Mouse (Mus musculus): ENCODE results near the gene Dock6. TPM values are rescaled to one million over a fixed set of nuclear protein-coding genes. Genes with fewer than 3 reads are reported as not detected.

The Dock6 gene
- total RNA-seq, 1 experiment from 2014 or later, result 1.8 TPM

DNA sequence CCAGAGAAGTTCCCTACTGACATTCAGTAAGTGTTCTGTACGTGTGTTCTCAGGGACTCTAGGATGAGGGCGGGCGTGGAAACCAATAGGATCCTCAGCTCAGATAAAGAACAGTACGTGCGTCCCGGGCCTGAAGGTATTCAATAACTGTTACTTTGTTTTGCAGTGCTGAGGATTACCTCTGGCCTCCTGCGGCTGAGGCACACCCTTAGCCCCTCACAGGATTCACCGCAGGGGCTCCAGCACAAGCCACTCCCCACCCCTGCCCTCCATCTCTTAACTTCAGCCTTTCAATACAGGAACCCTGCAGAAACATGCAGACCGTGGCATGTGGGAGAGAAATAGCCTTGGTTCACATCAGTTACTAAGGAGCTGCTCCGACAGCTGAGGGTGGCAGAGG lies 4.5 kb downstream of the Dock6 start:
- no peak for ATAC-seq (replicated peaks; ENCODE audit: low read depth, poor library complexity, severe bottlenecking)

DNA sequence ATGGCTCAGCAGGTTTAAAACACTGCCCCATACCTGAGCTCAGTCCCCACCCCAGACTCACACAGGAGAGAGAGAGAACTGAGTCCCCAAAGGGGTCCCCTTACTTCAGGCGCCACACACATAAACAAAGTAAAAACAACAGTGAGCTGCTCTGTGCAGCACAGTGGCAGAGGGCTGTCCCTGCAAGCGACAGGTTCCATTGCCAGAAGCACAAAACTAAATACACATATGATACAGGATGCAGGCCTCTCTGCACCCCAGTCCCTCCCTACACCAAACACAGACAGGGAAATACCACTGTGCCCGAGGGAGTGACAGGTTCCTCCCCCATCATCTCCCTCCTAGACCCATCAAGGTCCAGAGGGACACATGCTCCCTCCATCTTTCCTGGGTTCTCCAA lies 5.0 kb downstream of the Dock6 start:
- ATAC-seq (replicated peaks; ENCODE audit: low read depth, poor library complexity, severe bottlenecking), result no peak

DNA sequence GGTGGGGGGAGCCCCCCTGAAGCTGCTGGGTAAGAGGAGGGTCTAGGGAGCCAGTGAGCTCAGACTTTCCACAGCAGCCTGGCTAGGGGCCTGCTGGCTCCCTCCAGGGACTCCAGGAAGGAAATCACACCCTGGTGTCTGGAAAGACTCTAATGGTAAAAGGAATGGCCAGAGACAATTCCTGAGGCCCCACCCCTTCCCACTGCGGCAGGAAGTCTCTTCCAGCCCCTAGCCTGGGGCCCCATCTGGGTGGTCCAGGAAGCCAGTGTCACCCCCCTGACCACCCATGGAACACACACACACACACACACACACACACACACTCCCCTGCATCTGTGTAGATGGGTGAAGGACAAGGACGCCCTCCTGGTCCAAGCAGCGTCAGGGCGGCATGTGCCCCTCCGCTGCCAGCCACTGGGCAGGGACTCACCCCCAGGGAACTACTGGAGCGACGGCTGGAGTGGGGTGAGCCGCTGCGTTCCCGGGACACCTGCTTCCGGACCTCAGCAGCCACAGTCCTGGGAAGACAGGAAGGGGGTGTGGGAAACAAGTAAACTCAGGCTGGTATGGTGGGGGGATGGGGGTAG lies 5.6 kb downstream of the Dock6 start:
- no peak for ATAC-seq (replicated peaks; ENCODE audit: low read depth, poor library complexity, severe bottlenecking)

DNA sequence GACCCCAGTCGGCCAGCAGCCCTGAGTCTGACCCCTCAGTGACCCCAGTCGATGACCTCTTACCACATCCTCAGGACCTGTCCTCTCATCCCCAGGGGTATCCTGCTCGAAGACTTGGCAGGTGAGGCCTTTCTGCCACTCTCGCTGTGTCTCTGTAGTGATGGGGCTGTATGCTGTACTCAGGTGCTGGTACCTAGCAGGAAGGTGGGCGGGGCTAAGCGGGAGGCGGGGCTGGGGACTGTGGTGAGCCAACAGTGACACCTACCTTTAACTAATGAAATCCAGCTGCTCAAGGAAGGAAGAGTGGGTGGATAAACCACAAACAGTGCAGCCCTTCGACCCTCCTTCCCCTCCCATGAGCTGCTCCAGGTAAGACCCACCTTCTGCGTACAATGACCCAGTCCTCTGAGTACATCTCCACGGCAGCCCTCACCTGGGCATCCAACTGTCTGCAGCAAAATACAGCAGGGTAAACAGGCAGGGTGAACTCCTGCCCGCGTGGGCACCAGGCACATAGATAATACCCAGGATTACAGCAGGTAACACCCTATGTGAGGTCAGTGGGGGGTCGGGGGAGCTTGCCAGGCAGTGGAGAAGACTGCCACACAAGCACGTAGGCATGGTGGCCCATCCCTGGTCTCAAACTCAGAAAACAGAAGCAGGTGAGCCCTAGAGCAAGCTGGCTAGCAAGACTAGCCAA lies 6.9 kb downstream of the Dock6 start:
- no peak for ATAC-seq (replicated peaks; ENCODE audit: low read depth, poor library complexity, severe bottlenecking)

DNA sequence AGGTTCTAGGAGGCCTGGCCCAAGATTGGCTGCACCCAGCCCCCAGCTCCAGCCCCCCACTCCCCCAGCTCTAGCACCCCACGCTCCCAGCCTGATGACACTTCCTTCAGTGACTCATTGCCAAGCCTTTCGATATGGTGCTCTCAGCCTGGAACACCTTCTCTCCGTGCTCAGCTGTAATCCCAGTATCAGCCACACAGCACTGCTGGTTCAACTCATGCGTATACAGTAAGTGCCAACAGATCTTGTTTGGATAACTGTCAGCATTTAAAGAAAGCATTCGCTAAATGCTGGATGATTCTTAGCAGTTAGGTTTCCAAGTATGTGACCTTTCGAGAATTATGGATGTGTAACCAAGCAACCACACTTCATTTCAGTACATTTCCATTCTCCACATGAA lies 9.3 kb downstream of the Dock6 start:
- ATAC-seq (replicated peaks; ENCODE audit: low read depth, poor library complexity, severe bottlenecking), result no peak

DNA sequence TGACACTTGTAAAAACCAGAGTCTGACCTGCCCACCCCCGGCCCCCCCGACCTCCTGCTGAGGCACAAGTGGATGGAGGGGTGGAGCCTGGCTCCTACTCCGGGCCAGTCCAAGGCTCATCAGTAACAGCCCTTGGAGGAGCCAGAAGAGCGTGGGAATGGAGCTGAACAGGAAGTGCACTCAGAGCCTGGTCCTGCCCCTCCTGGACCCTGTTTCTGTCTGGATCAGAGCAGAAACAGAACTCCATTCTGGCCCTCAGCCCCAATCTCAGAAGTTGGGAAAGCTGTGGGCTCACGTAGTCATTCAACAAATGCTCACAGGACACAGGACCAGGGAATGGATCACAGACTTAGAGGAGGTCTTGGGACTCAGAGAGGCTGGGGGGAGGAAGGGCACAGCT lies 10.0 kb downstream of the Dock6 start:
- no peak for ATAC-seq (replicated peaks; ENCODE audit: low read depth, poor library complexity, severe bottlenecking)

GRCm38 (mm10) chr9:21841340-21841739 lies 11.1 kb downstream of the Dock6 start:
- no peak for ATAC-seq (replicated peaks; ENCODE audit: low read depth, poor library complexity, severe bottlenecking)

- peak; percentile 80 for ATAC-seq (replicated peaks; ENCODE audit: low read depth, poor library complexity, severe bottlenecking)
These were observed 12.2 kb downstream of the Dock6 start for GRCm38 (mm10) chr9:21840115-21840787.

GRCm38 (mm10) chr9:21837690-21838089 lies 14.7 kb downstream of the Dock6 start:
- no peak for ATAC-seq (replicated peaks; ENCODE audit: low read depth, poor library complexity, severe bottlenecking)

DNA sequence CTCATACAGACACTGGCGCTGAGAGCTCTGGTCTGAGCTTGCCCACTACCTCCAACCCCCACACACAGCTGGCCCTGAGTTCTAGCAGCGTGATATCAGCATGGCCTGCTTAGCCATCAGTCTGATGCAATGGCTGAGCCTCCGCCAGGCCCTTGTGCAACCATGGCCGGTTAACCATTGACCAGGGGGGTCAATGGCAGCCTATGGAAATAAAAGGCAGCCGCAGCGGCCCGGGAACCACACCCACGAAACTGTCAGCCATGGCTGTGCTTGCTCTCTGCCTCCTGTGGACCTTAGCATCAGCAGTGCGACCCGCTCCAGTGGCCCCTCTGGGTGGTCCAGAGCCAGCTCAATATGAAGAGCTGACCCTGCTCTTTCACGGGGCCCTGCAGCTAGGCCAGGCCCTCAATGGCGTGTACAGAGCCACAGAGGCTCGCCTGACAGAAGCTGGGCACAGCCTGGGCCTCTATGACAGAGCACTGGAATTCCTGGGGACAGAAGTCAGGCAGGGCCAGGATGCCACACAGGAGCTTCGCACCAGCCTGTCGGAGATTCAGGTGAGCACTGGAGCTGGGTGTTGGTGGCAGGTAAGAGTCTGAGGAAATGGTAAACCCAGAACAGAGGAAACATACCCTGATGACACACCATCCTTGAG lies 17.1 kb downstream of the Dock6 start, which contains the start of gene Angptl8:
Gene Angptl8, plus strand, starts transcription at position 253 of the 655 bp plus-strand sequence.
- no peak for ATAC-seq (replicated peaks; ENCODE audit: low read depth, poor library complexity, severe bottlenecking)

GRCm38 (mm10) chr9:21831558-21832240 lies 20.7 kb downstream of the Dock6 start:
- ATAC-seq (replicated peaks; ENCODE audit: low read depth, poor library complexity, severe bottlenecking), result no peak

- ATAC-seq (replicated peaks; ENCODE audit: low read depth, poor library complexity, severe bottlenecking), result no peak
These were observed 21.5 kb downstream of the Dock6 start for GRCm38 (mm10) chr9:21830936-21831335.

GRCm38 (mm10) chr9:21830461-21830850 lies 22.0 kb downstream of the Dock6 start:
- ATAC-seq (replicated peaks; ENCODE audit: low read depth, poor library complexity, severe bottlenecking), result no peak

- ATAC-seq (replicated peaks; ENCODE audit: low read depth, poor library complexity, severe bottlenecking), result no peak
These were observed 22.5 kb downstream of the Dock6 start for GRCm38 (mm10) chr9:21829834-21830460.

- ATAC-seq (replicated peaks; ENCODE audit: low read depth, poor library complexity, severe bottlenecking), result no peak
These were observed 28.1 kb downstream of the Dock6 start for GRCm38 (mm10) chr9:21824366-21824765.

DNA sequence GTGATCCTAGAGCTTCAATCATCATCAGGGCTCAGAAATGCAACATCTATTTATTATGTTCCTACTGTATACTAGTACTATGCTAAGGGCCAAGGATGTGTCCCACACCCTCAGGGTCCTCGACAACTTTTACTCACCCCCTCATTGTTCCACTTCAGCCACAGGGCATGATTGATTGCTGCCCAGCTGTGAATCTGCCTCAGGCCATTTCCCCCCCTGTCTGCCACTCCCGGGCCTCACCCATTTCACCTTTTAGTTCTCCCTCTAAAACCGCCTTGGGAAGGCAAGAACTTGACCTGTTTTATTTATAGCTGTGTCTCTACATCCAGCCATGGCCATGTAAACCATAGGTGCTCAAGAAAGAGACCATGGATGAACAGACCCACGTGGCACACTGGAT lies 28.5 kb downstream of the Dock6 start:
- no peak for ATAC-seq (replicated peaks; ENCODE audit: low read depth, poor library complexity, severe bottlenecking)

DNA sequence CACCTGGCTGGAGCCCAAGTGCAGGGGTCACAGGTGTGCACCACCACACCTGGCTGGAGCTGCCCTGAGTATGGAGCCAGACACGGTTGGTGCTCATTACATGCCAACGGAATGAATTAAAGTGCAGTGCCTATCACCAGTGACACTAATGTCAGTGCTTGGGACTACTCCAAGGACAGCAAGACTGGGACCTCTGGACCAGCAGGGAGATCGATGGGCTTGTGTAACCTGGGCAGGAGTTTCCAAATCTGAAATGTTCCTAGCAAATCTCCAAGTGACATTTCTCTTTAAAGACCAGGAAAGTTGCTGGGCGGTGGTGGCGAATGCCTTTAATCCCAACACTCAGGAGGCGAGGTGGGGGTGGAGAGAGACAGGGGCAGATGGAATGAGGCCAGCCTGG lies 29.7 kb downstream of the Dock6 start:
- ATAC-seq (replicated peaks; ENCODE audit: low read depth, poor library complexity, severe bottlenecking), result no peak

DNA sequence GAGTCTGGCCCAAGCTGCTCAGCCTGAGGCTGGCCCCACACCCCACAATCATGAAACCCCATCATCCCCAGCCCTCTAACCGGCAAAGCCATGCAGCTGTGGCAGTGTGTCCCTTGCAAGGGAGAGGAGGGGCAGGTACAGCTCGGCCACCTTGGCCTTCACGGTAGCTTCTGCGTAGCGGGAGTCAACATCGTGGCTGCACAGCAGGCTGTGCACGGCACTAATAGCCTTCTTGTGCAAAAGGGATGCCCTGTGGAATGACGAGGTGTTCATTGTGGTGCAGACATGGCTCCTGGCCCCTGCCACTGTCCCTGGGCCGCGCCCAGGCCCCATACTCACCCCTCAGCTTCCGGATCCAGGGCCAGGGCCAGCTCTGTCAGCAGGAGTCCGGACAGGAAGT lies 32.3 kb downstream of the Dock6 start:
- ATAC-seq (replicated peaks; ENCODE audit: low read depth, poor library complexity, severe bottlenecking), result no peak

- ATAC-seq (replicated peaks; ENCODE audit: low read depth, poor library complexity, severe bottlenecking), result no peak
These were observed 33.2 kb downstream of the Dock6 start for GRCm38 (mm10) chr9:21819181-21819729.

- ATAC-seq (replicated peaks; ENCODE audit: low read depth, poor library complexity, severe bottlenecking), result no peak
These were observed 33.9 kb downstream of the Dock6 start for GRCm38 (mm10) chr9:21818561-21818960.

All from common myeloid progenitor, adult 5-6 weeks (primary cell).